Comparison of ENCODE assay signal across 23 mouse cellular contexts in genomic region chr7:28761907-28762306, GRCm38 (mm10). TPM values are rescaled to one million over a fixed set of nuclear protein-coding genes. Genes with fewer than 3 reads are reported as not detected.
"Had no signal": no experiment of that assay in that cellular context is flagged by ENCODE, and none has a peak within 500 bp of the region (broad histone marks: within the 10 kb centered on the region; RNA-seq: fewer than 3 reads in every experiment).

No protein-coding gene starts in this region.

- H3K9ac ChIP-seq: liver, embryonic 12.5 days; liver, embryonic 15.5 days; lung, embryonic 15.5 days; midbrain, embryonic 13.5 days; neural tube, embryonic 13.5 days; stomach, embryonic 15.5 days had no signal

- H3K4me2 ChIP-seq: liver, embryonic 12.5 days; liver, embryonic 15.5 days; lung, embryonic 15.5 days; midbrain, embryonic 13.5 days; neural tube, embryonic 13.5 days; stomach, embryonic 15.5 days had no signal

- ATAC-seq: intestine, postnatal 0 days; liver, embryonic 12.5 days; midbrain, embryonic 13.5 days; midbrain, embryonic 16.5 days had no signal

- H3K27me3 ChIP-seq: lung, embryonic 15.5 days; midbrain, embryonic 13.5 days; stomach, embryonic 15.5 days had no signal

- DNase-seq: layer of hippocampus, postnatal 36 days; lung, adult 18-20 months; lung, postnatal 10 days; lung, postnatal 36 days; retina, postnatal 1 day; right cerebral cortex, postnatal 25 days; spleen, adult 18-20 months; thymus, postnatal 25 days had no signal

- H3K9me3 ChIP-seq: liver, embryonic 12.5 days; liver, embryonic 15.5 days; lung, embryonic 15.5 days; megakaryocyte, embryonic 14.5 days; midbrain, embryonic 10.5 days; midbrain, embryonic 13.5 days; neural tube, embryonic 13.5 days; stomach, embryonic 15.5 days had no signal

- H3K4me3 ChIP-seq: left cerebral cortex, adult 2 months; liver, embryonic 12.5 days; liver, embryonic 15.5 days; lung, embryonic 15.5 days; megakaryocyte, embryonic 14.5 days; midbrain, embryonic 10.5 days; midbrain, embryonic 13.5 days; myocyte; neural tube, embryonic 13.5 days; stomach, embryonic 15.5 days had no signal

- H3K27ac ChIP-seq: left cerebral cortex, adult 2 months; liver, embryonic 12.5 days; liver, embryonic 15.5 days; lung, embryonic 15.5 days; midbrain, embryonic 10.5 days; midbrain, embryonic 13.5 days; neural tube, embryonic 13.5 days; stomach, embryonic 15.5 days had no signal

RNA-seq across cellular contexts. Expression of gene Ccer2, which starts 5.9 kb away (rescaled TPM):
- total RNA-seq: monocyte, adult 5-6 weeks; neutrophil, adult 5-6 weeks had no signal
- polyA plus RNA-seq: intestine, postnatal 0 days; limb, embryonic 11.5 days; liver, embryonic 12.5 days; liver, embryonic 15.5 days; lung, embryonic 15.5 days; midbrain, embryonic 10.5 days; myocyte; stomach, embryonic 15.5 days had no signal
